ENCODE assay signal across 9 mouse cellular contexts in the genomic region with DNA sequence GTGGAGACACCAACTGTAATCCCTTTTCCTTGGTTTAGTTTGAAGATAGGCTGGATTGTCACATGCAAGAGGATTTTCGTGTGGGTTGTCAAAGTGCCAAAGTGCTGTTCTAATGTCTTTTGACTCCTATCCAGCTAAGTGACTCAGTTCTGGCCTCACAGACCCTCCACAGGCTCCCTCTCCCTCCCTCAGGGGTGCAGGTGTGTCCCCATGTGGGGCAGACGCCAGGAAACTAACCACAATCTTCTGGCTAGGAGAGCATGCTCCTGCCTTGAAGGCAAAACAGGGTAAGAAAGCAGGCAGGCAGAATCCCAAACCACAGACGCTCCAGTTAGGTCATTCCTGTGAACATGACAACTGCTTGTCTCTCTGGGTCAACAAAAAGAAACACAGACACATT. TPM values are rescaled to one million over a fixed set of nuclear protein-coding genes. Genes with fewer than 3 reads are reported as not detected.
DNase-seq lines count a peak whose midpoint lies in the region; ATAC-seq and TF ChIP-seq lines count a peak whose summit lies in the region.
"Had no signal": no experiment of that assay in that cellular context is flagged by ENCODE, and none has a peak within 500 bp of the region (broad histone marks: within the 10 kb centered on the region; RNA-seq: fewer than 3 reads in every experiment).

No protein-coding gene starts in this region.

- DNase-seq in 3T3-L1 (ENCODE audit: low read depth, low spot score): peak; percentile 98
- peak; percentile 97 for DNase-seq in fibroblast of lung, adult 2 months (ENCODE audit: low read depth)
- peak; percentile 36 for DNase-seq in heart, postnatal 4 days
- no peak for DNase-seq in left cerebral cortex, adult 18-20 months (ENCODE audit: low spot score in 2 of 2)
- DNase-seq in midbrain, postnatal 0 days (ENCODE audit: low spot score): no peak
- DNase-seq: cerebellum, adult 18-20 months; right cerebral cortex, postnatal 25 days had no signal

- ATAC-seq in activated CD4-positive, CD25-positive, alpha-beta regulatory T cell, adult 4 months: no peak
- ATAC-seq in midbrain, postnatal 0 days (ENCODE audit: low FRiP score): no peak

- no peak overlapping the region for H3K27ac ChIP-seq in midbrain, postnatal 0 days (ENCODE audit: low read depth, low read length)

- H3K9me3 ChIP-seq in E14TG2a.4 (ENCODE audit: low read length): no peaks in the 10 kb centered on the region
- H3K9me3 ChIP-seq in midbrain, postnatal 0 days (ENCODE audit: low read length): no peaks in the 10 kb centered on the region

- WGBS in midbrain, postnatal 0 days: 48% methylated on average over 3 of the region's 3 CpGs

- no peak overlapping the region for H3K4me2 ChIP-seq in midbrain, postnatal 0 days (ENCODE audit: low read depth, low read length, poor library complexity, severe bottlenecking)

- TF ChIP-seq CTCF in E14TG2a.4 (conservative IDR thresholded peaks at IDR 0.05; ENCODE audit: low read length): no peak
- no peak for TF ChIP-seq CTCF in midbrain, postnatal 0 days (IDR thresholded peaks at IDR 0.05)

- H3K9ac ChIP-seq in midbrain, postnatal 0 days (replicated peaks; ENCODE audit: low read length, poor library complexity, severe bottlenecking): no peak overlapping the region

- H3K4me1 ChIP-seq in E14TG2a.4 (replicated peaks; ENCODE audit: low read depth, low read length): peaks cover 86% of the 10 kb centered on the region
- no peaks in the 10 kb centered on the region for H3K4me1 ChIP-seq in midbrain, postnatal 0 days (ENCODE audit: insufficient read depth, low read length)

- no peaks in the 10 kb centered on the region for H3K27me3 ChIP-seq in E14TG2a.4 (ENCODE audit: insufficient read depth, low read length)
- no peaks in the 10 kb centered on the region for H3K27me3 ChIP-seq in midbrain, postnatal 0 days (ENCODE audit: insufficient read depth, low read length)

- H3K36me3 ChIP-seq in E14TG2a.4 (ENCODE audit: insufficient read depth, low read length): no peaks in the 10 kb centered on the region
- H3K36me3 ChIP-seq in midbrain, postnatal 0 days (ENCODE audit: insufficient read depth, low read length): no peaks in the 10 kb centered on the region

- peak overlapping the region; percentile 27 for H3K4me3 ChIP-seq in E14TG2a.4 (replicated peaks; ENCODE audit: low read length)
- H3K4me3 ChIP-seq in midbrain, postnatal 0 days (ENCODE audit: low read depth, low read length): no peak overlapping the region

RNA-seq across cellular contexts. Expression of a gene that starts 9.4 kb away (rescaled TPM):
- 100 to 1,000 TPM; 276 to 287 TPM for total RNA-seq in heart, postnatal 4 days (2021)
- 100 to 1,000 TPM; 343 to 421 TPM for polyA plus RNA-seq in activated CD4-positive, CD25-positive, alpha-beta regulatory T cell, adult 4 months (2017; shearing (Covaris generic))
- 10 to 100 TPM; 84.2 to 88.7 TPM for total RNA-seq in left cerebral cortex, adult 18-20 months (2021)
- total RNA-seq in midbrain, postnatal 0 days (2014; rRNA removed): 79.9 and 114 TPM in 2 replicates
- 283 and 291 TPM in 2 replicates for polyA plus RNA-seq in midbrain, postnatal 0 days (2015; fragmentation: Nextera tagmentation; extraction: Ambion mirVana)

Comparison
In these comparisons a context has a peak if more than half of its experiments do, and no peak if none do; other contexts are left out.
1. DNase-seq: peak in 3T3-L1 (single experiment), fibroblast of lung, adult 2 months (single experiment) and heart, postnatal 4 days (single experiment); none in left cerebral cortex, adult 18-20 months (0 of 2) and midbrain, postnatal 0 days (single experiment).